18 mouse cellular contexts compared by ENCODE assay signal in the genomic region with DNA sequence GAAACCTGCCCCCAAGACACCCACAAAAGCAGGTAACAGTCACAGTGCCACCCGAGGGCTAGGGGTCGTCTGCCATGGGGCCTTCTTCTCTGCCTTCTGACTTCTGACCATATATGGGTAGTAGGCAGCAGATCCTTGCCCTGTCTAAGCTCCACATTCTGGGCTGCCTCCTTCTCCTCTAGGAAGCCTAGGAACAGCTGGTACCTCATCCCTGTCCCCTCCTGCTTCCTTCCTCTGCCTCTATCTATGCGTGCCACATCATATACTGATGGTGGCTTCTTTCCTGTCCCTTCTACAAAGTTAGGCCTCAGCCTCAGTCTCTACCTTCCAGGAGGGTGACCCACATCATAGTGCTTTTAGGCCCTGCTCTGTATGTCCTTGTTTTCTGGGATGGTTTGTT.
DNase-seq lines count a peak whose midpoint lies in the region; ATAC-seq and TF ChIP-seq lines count a peak whose summit lies in the region.
"Had no signal": no experiment of that assay in that cellular context is flagged by ENCODE, and none has a peak within 500 bp of the region (broad histone marks: within the 10 kb centered on the region; RNA-seq: fewer than 3 reads in every experiment).

No protein-coding gene starts in this region.

- H3K79me2 ChIP-seq in heart, adult 2 months (replicated peaks; ENCODE audit: control insufficient read depth, insufficient read depth, low read length): no peaks in the 10 kb centered on the region

- H3K4me2 ChIP-seq in kidney, embryonic 15.5 days: no peak overlapping the region
- H3K4me2 ChIP-seq: forebrain, embryonic 13.5 days; midbrain, embryonic 11.5 days; neural tube, embryonic 12.5 days had no signal

- intact Hi-C loops in heart, adult 2 months (cut with DNase I): no loop called here
- intact Hi-C loops in heart, postnatal 36 days (cut with DNase I): no loop called here

- TF ChIP-seq POLR2A in heart, adult 2 months (IDR thresholded peaks at IDR 0.05; ENCODE audit: insufficient read depth, low read depth, low read length): no peak

- peaks cover 13% of the 10 kb centered on the region for H3K4me1 ChIP-seq in heart, adult 2 months (ENCODE audit: control insufficient read depth, insufficient read depth, low read length)
- H3K4me1 ChIP-seq in kidney, embryonic 15.5 days: peaks cover 17% of the 10 kb centered on the region
- H3K4me1 ChIP-seq in megakaryocyte, embryonic 14.5 days: peaks cover 98% of the 10 kb centered on the region
- H3K4me1 ChIP-seq: neural tube, embryonic 12.5 days had no signal

- no peak for ATAC-seq in kidney, embryonic 15.5 days (replicated peaks; ENCODE audit: low FRiP score)
- no peak for ATAC-seq in megakaryocyte, adult 5-6 weeks (ENCODE audit: poor library complexity, severe bottlenecking)
- ATAC-seq: forebrain, embryonic 13.5 days; hindbrain, postnatal 0 days had no signal

- WGBS in heart, adult 2 months: 46% methylated on average over 3 of the region's 3 CpGs
- 81% methylated on average over 3 of the region's 3 CpGs for WGBS in kidney, embryonic 15.5 days

- peak overlapping the region; percentile 79 for H3K27ac ChIP-seq in heart, adult 2 months
- H3K27ac ChIP-seq in kidney, embryonic 15.5 days: peak overlapping the region; percentile 55
- H3K27ac ChIP-seq: forebrain, embryonic 13.5 days; hindbrain, postnatal 0 days; neural tube, embryonic 12.5 days had no signal

- no peak for DNase-seq in heart, adult 2 months
- no peak for DNase-seq in heart, postnatal 36 days
- DNase-seq in kidney, adult 11 months: no peak
- DNase-seq in urinary bladder, postnatal 10 days (ENCODE audit: low spot score): no peak
- no peak for DNase-seq in embryo, embryonic 9.5 days (ENCODE audit: extremely low spot score)
- DNase-seq: adrenal gland, adult 2 months; cerebellum, adult 11 months; cerebellum, postnatal 14 days; gastrocnemius, postnatal 36 days; left cerebral cortex, postnatal 4 days; thymus, postnatal 25 days had no signal

- H3K4me3 ChIP-seq in heart, adult 2 months: no peak overlapping the region; the same call in 1 of the 2 replicates
- H3K4me3 ChIP-seq in kidney, embryonic 15.5 days (replicated peaks): no peak overlapping the region
- peak overlapping the region; percentile 75 for H3K4me3 ChIP-seq in megakaryocyte, embryonic 14.5 days (replicated peaks)
- H3K4me3 ChIP-seq: forebrain, embryonic 13.5 days; neural tube, embryonic 12.5 days had no signal

- H3K9ac ChIP-seq in heart, adult 2 months (ENCODE audit: low read depth, low read length): peak overlapping the region; percentile 32; the same call in 1 of the 2 replicates
- no peak overlapping the region for H3K9ac ChIP-seq in kidney, embryonic 15.5 days
- H3K9ac ChIP-seq: forebrain, embryonic 13.5 days; neural tube, embryonic 12.5 days had no signal

- peaks cover 10% of the 10 kb centered on the region; the same call in 1 of the 2 replicates for H3K36me3 ChIP-seq in heart, adult 2 months (ENCODE audit: control insufficient read depth, insufficient read depth, low read length)
- peaks cover 32% of the 10 kb centered on the region for H3K36me3 ChIP-seq in kidney, embryonic 15.5 days
- peaks cover 91% of the 10 kb centered on the region for H3K36me3 ChIP-seq in megakaryocyte, embryonic 14.5 days (replicated peaks; ENCODE audit: low read length)
- H3K36me3 ChIP-seq: neural tube, embryonic 12.5 days had no signal

- TF ChIP-seq CTCF in heart, adult 2 months (IDR thresholded peaks at IDR 0.05): no peak

- TF ChIP-seq EP300 in heart, adult 2 months (IDR thresholded peaks at IDR 0.05; ENCODE audit: insufficient read depth, low read depth, low read length): no peak

- no peaks in the 10 kb centered on the region for H3K9me3 ChIP-seq in kidney, embryonic 15.5 days (replicated peaks)
- 0 out of 2 replicates have a peak, but pooled peaks cover 3% of the 10 kb centered on the region for H3K9me3 ChIP-seq in megakaryocyte, embryonic 14.5 days

- no peaks in the 10 kb centered on the region for H3K27me3 ChIP-seq in heart, adult 2 months (ENCODE audit: control insufficient read depth, insufficient read depth, low read length)
- H3K27me3 ChIP-seq in kidney, embryonic 15.5 days: no peaks in the 10 kb centered on the region
- no peaks in the 10 kb centered on the region for H3K27me3 ChIP-seq in megakaryocyte, embryonic 14.5 days (replicated peaks)
- H3K27me3 ChIP-seq: forebrain, embryonic 13.5 days; neural tube, embryonic 12.5 days had no signal
